Mouse (Mus musculus) retina, postnatal 7 days (tissue): Measurements from ENCODE around the gene Far2.

ENCODE experiments used
- DNase-seq: peaks from one replicate; pipeline ENCODE4 v3.0.0-alpha.2; 2012; ENCODE audit warnings: low read depth, low spot score

Far2 gene

DNA sequence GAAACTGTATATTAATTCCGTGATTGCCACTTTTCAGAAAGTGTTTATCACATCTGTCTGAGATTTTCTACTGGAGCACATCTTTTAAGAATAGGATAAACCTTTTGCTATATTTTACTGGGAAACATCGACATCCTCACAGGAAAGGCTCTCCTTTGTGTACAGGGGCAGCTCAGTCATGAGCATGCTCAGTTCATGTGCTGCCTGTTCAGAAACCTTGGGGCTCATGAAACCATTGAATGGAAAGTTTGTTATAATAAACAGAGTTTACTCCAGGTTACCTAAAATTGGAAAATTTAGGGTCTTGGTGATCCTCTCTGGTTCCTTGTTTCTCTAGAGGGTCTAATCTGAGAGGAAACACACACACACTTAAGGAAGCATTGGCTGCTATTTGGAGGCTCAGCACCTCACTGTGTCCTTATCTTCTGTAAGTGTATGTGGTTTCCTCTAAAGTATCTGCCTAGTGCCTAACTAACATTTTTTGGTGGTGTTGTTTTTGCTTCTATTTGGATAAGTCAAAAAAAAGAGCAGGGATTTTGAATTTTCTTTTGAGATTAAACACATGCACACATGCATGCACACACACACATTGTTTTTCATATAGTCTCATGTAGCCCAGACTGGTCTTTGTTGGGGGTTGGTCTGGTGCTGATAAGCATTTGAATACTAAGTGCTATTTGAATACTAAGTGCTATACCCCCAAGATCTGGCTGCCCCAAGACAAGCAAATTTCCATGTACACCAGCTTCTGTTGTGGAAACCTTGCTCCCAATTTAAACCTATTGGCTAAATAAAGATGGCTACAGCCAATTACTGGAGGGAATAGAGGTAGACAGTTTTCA is 171.4 kb downstream of the Far2 start:
- no peak for DNase-seq

GRCm38 (mm10) chr6:148222686-148223085 is 175.6 kb downstream of the Far2 start:
- no peak for DNase-seq

DNA sequence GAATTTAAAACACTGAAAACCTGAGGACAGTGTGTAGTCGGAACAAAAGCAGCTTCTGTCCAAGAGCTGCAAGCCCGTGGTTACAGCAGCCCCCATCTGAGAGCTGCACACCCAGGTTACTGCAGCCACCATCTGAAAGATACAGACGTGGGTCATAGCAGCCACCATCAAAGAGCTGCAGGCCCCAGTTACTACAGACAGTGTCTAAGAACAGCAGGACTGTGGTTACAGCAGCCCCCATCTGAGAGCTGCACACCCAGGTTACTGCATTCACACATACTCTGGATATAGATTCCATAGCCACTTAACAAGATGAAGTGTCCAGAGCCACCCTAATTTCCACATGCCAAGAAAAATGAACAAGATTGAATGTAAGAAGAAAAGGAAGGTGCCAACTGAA is 180.5 kb downstream of the Far2 start:
- no peak for DNase-seq
